Mouse (Mus musculus): ENCODE measurements at regions not wholly inside any gene's neighbourhood (a gene's known extent, or its start where the extent isn't known, plus 50 kb on each side); places are given as distances from the start of the nearest gene placed in this dataset.

- no peaks in the 10 kb centered on the region for H3K27me3 ChIP-seq (ENCODE audit: control insufficient read depth, insufficient read depth, low read depth, low read length)
- H3K36me3 ChIP-seq (ENCODE audit: control insufficient read depth, insufficient read depth, low read length), result no peaks in the 10 kb centered on the region
- no peak for ATAC-seq (ENCODE audit: low read depth)
- H3K4me2 ChIP-seq (ENCODE audit: low read depth, low read length), result no peak overlapping the region
- H3K9me3 ChIP-seq (ENCODE audit: control insufficient read depth, low read length), result no peaks in the 10 kb centered on the region
- no peak overlapping the region for H3K9ac ChIP-seq (ENCODE audit: low read length)
- H3K4me1 ChIP-seq (replicated peaks; ENCODE audit: control insufficient read depth, insufficient read depth, low read length), result no peaks in the 10 kb centered on the region
- no peak overlapping the region for H3K27ac ChIP-seq (ENCODE audit: low read length)
- WGBS, result 45% methylated on average over 6 of the region's 6 CpGs
- H3K4me3 ChIP-seq (ENCODE audit: low read length), result no peak overlapping the region
Measured at GRCm38 (mm10) chr5:47693478-47693877, 289.5 kb upstream of the Slit2 start.

- Histone ChIP-seq H3K9ac (ENCODE audit: low read length) (no peak overlapping the region), H3K27ac (ENCODE audit: low read length) (no peak overlapping the region), H3K4me2 (ENCODE audit: low read depth, low read length) (no peak overlapping the region), H3K4me1 (replicated peaks; ENCODE audit: control insufficient read depth, insufficient read depth, low read length) (no peaks in the 10 kb centered on the region), H3K27me3 (ENCODE audit: control insufficient read depth, insufficient read depth, low read depth, low read length) (no peaks in the 10 kb centered on the region), H3K36me3 (ENCODE audit: control insufficient read depth, insufficient read depth, low read length) (no peaks in the 10 kb centered on the region), H3K9me3 (ENCODE audit: control insufficient read depth, low read length) (no peaks in the 10 kb centered on the region), H3K4me3 (ENCODE audit: low read length) (no peak overlapping the region)
- ATAC-seq (ENCODE audit: low read depth), result no peak
- 83% methylated on average over 3 of the region's 3 CpGs for WGBS
Measured at GRCm38 (mm10) chr5:47693921-47694320, 289.0 kb upstream of the Slit2 start.

DNA sequence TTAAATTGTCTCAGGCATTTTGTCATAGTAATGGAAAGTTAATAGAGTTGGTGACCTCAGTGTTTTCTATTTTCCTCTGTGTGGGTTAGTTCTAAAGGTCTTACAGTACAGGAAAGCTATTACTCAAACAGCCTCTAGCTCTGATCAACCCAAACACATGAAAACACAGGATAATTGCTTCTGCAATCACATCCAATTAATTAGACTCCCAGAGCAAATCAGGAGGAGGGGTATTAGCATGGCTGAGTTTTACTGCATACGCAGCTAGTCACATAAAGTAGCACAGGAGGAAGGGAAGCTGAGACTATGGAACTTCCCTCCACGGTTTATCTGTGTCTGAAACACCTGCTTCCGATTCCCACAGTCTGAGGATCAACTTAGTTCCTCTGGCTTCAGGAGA is 288.3 kb upstream of the Slit2 start:
- WGBS, result 90% methylated on average over 3 of the region's 3 CpGs
- no peak for ATAC-seq (ENCODE audit: low read depth)
- H3K4me1 ChIP-seq (replicated peaks; ENCODE audit: control insufficient read depth, insufficient read depth, low read length), result no peaks in the 10 kb centered on the region
- H3K36me3 ChIP-seq (ENCODE audit: control insufficient read depth, insufficient read depth, low read length), result no peaks in the 10 kb centered on the region
- no peak overlapping the region for H3K4me2 ChIP-seq (ENCODE audit: low read depth, low read length)
- H3K27ac ChIP-seq (ENCODE audit: low read length), result no peak overlapping the region
- H3K4me3 ChIP-seq (ENCODE audit: low read length), result no peak overlapping the region
- H3K9ac ChIP-seq (ENCODE audit: low read length), result no peak overlapping the region
- no peaks in the 10 kb centered on the region for H3K9me3 ChIP-seq (ENCODE audit: control insufficient read depth, low read length)
- no peaks in the 10 kb centered on the region for H3K27me3 ChIP-seq (ENCODE audit: control insufficient read depth, insufficient read depth, low read depth, low read length)

GRCm38 (mm10) chr5:47711553-47711952 is 271.4 kb upstream of the Slit2 start:
- Histone ChIP-seq H3K27ac (ENCODE audit: low read length) (no peak overlapping the region), H3K4me2 (ENCODE audit: low read depth, low read length) (no peak overlapping the region), H3K9ac (ENCODE audit: low read length) (no peak overlapping the region), H3K4me1 (replicated peaks; ENCODE audit: control insufficient read depth, insufficient read depth, low read length) (no peaks in the 10 kb centered on the region), H3K9me3 (ENCODE audit: control insufficient read depth, low read length) (no peaks in the 10 kb centered on the region), H3K27me3 (ENCODE audit: control insufficient read depth, insufficient read depth, low read depth, low read length) (no peaks in the 10 kb centered on the region), H3K36me3 (ENCODE audit: control insufficient read depth, insufficient read depth, low read length) (no peaks in the 10 kb centered on the region), H3K4me3 (ENCODE audit: low read length) (no peak overlapping the region)
- ATAC-seq (ENCODE audit: low read depth), result no peak

DNA sequence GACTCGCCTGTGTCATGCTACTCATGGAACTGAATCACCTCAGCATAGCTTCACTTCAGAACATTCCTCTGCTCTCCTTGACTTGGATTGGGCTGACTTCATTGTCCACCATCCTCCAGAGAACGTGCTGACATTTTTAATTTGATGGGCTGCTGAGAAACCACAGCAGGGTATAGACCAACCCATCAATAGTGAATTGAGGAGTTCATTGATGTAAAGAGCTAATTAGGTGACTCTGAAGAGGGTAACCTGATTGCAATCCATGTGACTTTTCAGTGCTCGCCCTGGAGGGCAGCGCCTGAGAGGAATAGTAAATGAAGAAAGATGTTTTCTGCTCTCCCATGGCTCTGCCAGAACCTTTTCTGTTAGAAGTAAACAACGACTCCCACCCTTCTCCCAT is 268.6 kb upstream of the Slit2 start:
- Histone ChIP-seq H3K4me2 (ENCODE audit: low read depth, low read length) (no peak overlapping the region), H3K27ac (ENCODE audit: low read length) (no peak overlapping the region), H3K4me1 (replicated peaks; ENCODE audit: control insufficient read depth, insufficient read depth, low read length) (no peaks in the 10 kb centered on the region), H3K27me3 (ENCODE audit: control insufficient read depth, insufficient read depth, low read depth, low read length) (no peaks in the 10 kb centered on the region), H3K36me3 (ENCODE audit: control insufficient read depth, insufficient read depth, low read length) (no peaks in the 10 kb centered on the region), H3K9ac (ENCODE audit: low read length) (no peak overlapping the region), H3K4me3 (ENCODE audit: low read length) (no peak overlapping the region), H3K9me3 (ENCODE audit: control insufficient read depth, low read length) (no peaks in the 10 kb centered on the region)
- WGBS, result 70% methylated on average over 5 of the region's 5 CpGs
- ATAC-seq (ENCODE audit: low read depth), result no peak

DNA sequence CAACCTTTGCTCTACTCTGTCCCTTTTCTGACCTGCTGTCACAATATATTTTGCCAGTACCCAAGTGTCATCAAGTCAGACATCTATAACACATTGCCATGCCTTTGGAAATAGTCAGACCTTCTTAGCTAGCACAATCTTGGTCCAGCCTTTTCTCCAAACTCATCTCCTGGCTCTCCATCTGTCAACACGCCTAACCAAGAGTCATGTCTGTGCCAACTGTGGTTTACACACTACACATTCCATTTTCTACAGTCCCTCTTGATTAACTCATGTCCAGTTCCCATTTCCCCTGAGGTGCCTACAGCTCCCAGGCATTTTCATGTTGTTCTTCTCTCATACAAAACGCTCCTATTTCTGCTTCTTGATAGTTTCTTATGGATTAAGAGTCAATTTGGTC is 258.0 kb upstream of the Slit2 start:
- H3K4me2 ChIP-seq (ENCODE audit: low read depth, low read length), result no peak overlapping the region
- no peaks in the 10 kb centered on the region for H3K9me3 ChIP-seq (ENCODE audit: control insufficient read depth, low read length)
- no peak overlapping the region for H3K27ac ChIP-seq (ENCODE audit: low read length)
- H3K9ac ChIP-seq (ENCODE audit: low read length), result no peak overlapping the region
- H3K36me3 ChIP-seq (ENCODE audit: control insufficient read depth, insufficient read depth, low read length), result no peaks in the 10 kb centered on the region
- H3K27me3 ChIP-seq (ENCODE audit: control insufficient read depth, insufficient read depth, low read depth, low read length), result no peaks in the 10 kb centered on the region
- no peak overlapping the region for H3K4me3 ChIP-seq (ENCODE audit: low read length)
- no peaks in the 10 kb centered on the region for H3K4me1 ChIP-seq (replicated peaks; ENCODE audit: control insufficient read depth, insufficient read depth, low read length)
- no peak for ATAC-seq (ENCODE audit: low read depth)
- 67% methylated on average over 2 of the region's 2 CpGs for WGBS

GRCm38 (mm10) chr5:47742727-47743126 is 240.2 kb upstream of the Slit2 start:
- H3K27me3 ChIP-seq (ENCODE audit: control insufficient read depth, insufficient read depth, low read depth, low read length), result no peaks in the 10 kb centered on the region
- no peaks in the 10 kb centered on the region for H3K4me1 ChIP-seq (replicated peaks; ENCODE audit: control insufficient read depth, insufficient read depth, low read length)
- no peak overlapping the region for H3K4me3 ChIP-seq (ENCODE audit: low read length)
- 64% methylated on average over 2 of the region's 2 CpGs for WGBS
- no peak overlapping the region for H3K9ac ChIP-seq (ENCODE audit: low read length)
- no peak overlapping the region for H3K27ac ChIP-seq (ENCODE audit: low read length)
- no peaks in the 10 kb centered on the region for H3K9me3 ChIP-seq (ENCODE audit: control insufficient read depth, low read length)
- H3K36me3 ChIP-seq (ENCODE audit: control insufficient read depth, insufficient read depth, low read length), result no peaks in the 10 kb centered on the region
- no peak for ATAC-seq (ENCODE audit: low read depth)
- no peak overlapping the region for H3K4me2 ChIP-seq (ENCODE audit: low read depth, low read length)

DNA sequence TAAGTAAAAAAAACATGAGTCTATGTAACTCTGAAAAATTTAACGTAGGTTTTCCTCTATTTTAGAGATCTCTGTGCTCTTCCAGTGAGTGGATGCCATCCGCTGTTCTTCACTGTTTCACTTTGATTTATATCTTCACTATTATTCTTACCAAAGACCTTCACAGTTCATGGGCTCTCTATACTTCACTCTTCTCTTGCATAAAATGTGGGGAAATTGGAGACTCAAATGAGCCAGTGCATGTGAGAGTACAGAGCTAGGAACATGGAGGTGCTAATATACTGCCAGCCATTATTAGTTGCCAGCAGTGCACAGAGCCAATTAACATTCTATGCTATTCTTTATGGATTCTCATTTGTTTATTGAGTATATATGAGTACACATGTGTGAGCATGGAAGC is 237.8 kb upstream of the Slit2 start:
- no peaks in the 10 kb centered on the region for H3K27me3 ChIP-seq (ENCODE audit: control insufficient read depth, insufficient read depth, low read depth, low read length)
- no peak for ATAC-seq (ENCODE audit: low read depth)
- no peak overlapping the region for H3K27ac ChIP-seq (ENCODE audit: low read length)
- H3K36me3 ChIP-seq (ENCODE audit: control insufficient read depth, insufficient read depth, low read length), result no peaks in the 10 kb centered on the region
- no peaks in the 10 kb centered on the region for H3K4me1 ChIP-seq (replicated peaks; ENCODE audit: control insufficient read depth, insufficient read depth, low read length)
- H3K9ac ChIP-seq (ENCODE audit: low read length), result no peak overlapping the region
- no peaks in the 10 kb centered on the region for H3K9me3 ChIP-seq (ENCODE audit: control insufficient read depth, low read length)
- 85% methylated on average over 2 of the region's 2 CpGs for WGBS
- H3K4me3 ChIP-seq (ENCODE audit: low read length), result no peak overlapping the region
- no peak overlapping the region for H3K4me2 ChIP-seq (ENCODE audit: low read depth, low read length)

GRCm38 (mm10) chr5:47751907-47752306 is 231.0 kb upstream of the Slit2 start:
- Histone ChIP-seq H3K4me3 (ENCODE audit: low read length) (no peak overlapping the region), H3K9me3 (ENCODE audit: control insufficient read depth, low read length) (no peaks in the 10 kb centered on the region), H3K9ac (ENCODE audit: low read length) (no peak overlapping the region), H3K27ac (ENCODE audit: low read length) (no peak overlapping the region), H3K27me3 (ENCODE audit: control insufficient read depth, insufficient read depth, low read depth, low read length) (no peaks in the 10 kb centered on the region), H3K36me3 (ENCODE audit: control insufficient read depth, insufficient read depth, low read length) (no peaks in the 10 kb centered on the region), H3K4me1 (replicated peaks; ENCODE audit: control insufficient read depth, insufficient read depth, low read length) (no peaks in the 10 kb centered on the region), H3K4me2 (ENCODE audit: low read depth, low read length) (no peak overlapping the region)
- WGBS, result 70% methylated on average over 2 of the region's 2 CpGs
- no peak for ATAC-seq (ENCODE audit: low read depth)

DNA sequence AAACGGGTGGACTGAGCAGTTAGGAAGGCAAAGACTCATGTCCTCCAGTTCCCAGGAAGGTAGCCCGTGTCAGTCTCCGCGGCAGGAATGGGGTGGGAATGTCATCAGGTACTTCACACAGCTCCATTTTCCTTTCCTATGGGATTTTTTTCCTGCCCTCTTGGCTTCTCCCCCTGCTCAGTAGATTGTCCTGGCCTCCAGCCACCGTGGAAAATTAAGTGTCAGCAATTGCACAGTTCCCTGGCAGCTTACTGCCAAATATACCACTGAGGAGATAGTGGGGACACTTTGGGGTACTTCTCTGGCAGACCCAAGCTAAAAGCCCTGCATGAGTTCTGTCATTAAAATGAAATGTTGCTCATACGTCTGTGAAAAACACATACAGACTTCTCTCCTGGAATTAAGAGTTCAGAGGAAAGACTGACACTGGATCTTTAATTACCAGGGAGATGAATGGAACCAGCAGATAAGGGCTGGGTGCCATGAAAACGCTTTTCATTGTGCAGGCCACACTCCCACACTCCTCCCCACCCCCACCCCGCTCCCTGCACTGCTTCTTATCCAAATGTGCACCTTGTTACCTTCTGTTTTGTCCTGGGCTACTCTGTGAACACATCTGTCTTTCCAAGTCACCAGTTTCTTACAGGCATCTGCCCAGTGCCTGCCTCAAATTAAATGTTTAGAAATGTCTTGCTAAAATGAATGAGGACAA is 210.1 kb upstream of the Slit2 start:
- H3K9me3 ChIP-seq (ENCODE audit: control insufficient read depth, low read length), result no peaks in the 10 kb centered on the region
- no peak; the same call in 1 of the 2 replicates for ATAC-seq (ENCODE audit: low read depth)
- no peaks in the 10 kb centered on the region for H3K27me3 ChIP-seq (ENCODE audit: control insufficient read depth, insufficient read depth, low read depth, low read length)
- no peak overlapping the region for H3K27ac ChIP-seq (ENCODE audit: low read length)
- no peak overlapping the region for H3K9ac ChIP-seq (ENCODE audit: low read length)
- H3K4me3 ChIP-seq (ENCODE audit: low read length), result no peak overlapping the region
- WGBS, result 42% methylated on average over 8 of the region's 8 CpGs
- H3K4me1 ChIP-seq (replicated peaks; ENCODE audit: control insufficient read depth, insufficient read depth, low read length), result no peaks in the 10 kb centered on the region
- H3K4me2 ChIP-seq (ENCODE audit: low read depth, low read length), result no peak overlapping the region
- no peaks in the 10 kb centered on the region for H3K36me3 ChIP-seq (ENCODE audit: control insufficient read depth, insufficient read depth, low read length)
